Mouse (Mus musculus) embryonic facial prominence, embryonic 11.5 days (tissue): ENCODE measurements around the gene Wipf3. TPM values are rescaled to one million over a fixed set of nuclear protein-coding genes. Genes with fewer than 3 reads are reported as not detected.

Source experiments
- ATAC-seq: fragments of 200-750 bp; cut with Nextera tagmentation; replicated peaks from 2 replicates; pipeline ENCODE4 v1.8.0; 2017; ENCODE audit warnings: low read depth; ENCODE audit not compliant: insufficient number of reproducible peaks, low FRiP score, low TSS enrichment
- DNase-seq: peaks from one replicate; pipeline ENCODE4 v3.0.0-alpha.2; 2015; ENCODE audit warnings: low spot score
- H3K27ac ChIP-seq: fragments of 300-500 bp; sonication (generic); replicated peaks from 2 replicates; pipeline ENCODE4 v1.5.1; 2014; ENCODE audit warnings: mild to moderate bottlenecking, low read depth, low read length, control low read depth
- H3K27me3 ChIP-seq: fragments of 300-500 bp; sonication (generic); 2 replicates; pipeline ENCODE4 v1.6.1; 2014; ENCODE audit warnings: mild to moderate bottlenecking, low read length, moderate library complexity, mixed read lengths; ENCODE audit not compliant: control insufficient read depth, insufficient read depth
- H3K36me3 ChIP-seq: fragments of 300-500 bp; sonication (generic); replicated peaks from 2 replicates; pipeline ENCODE4 v1.6.1; 2014; ENCODE audit warnings: low read depth, mild to moderate bottlenecking, low read length, moderate library complexity, mixed read lengths; ENCODE audit not compliant: control insufficient read depth, insufficient read depth
- H3K4me1 ChIP-seq: fragments of 300-500 bp; sonication (generic); 2 replicates; pipeline ENCODE4 v1.6.1; 2014; ENCODE audit warnings: low read length, mixed read lengths; ENCODE audit not compliant: control insufficient read depth, insufficient read depth
- H3K4me2 ChIP-seq: fragments of 300-500 bp; sonication (generic); 2 replicates; pipeline ENCODE4 v1.6.1; 2014; ENCODE audit warnings: low read depth, mild to moderate bottlenecking, control low read depth, low read length, moderate library complexity
- H3K4me3 ChIP-seq: fragments of 300-500 bp; sonication (generic); 2 replicates; pipeline ENCODE4 v1.5.1; 2014; ENCODE audit warnings: low read depth, low read length, control low read depth
- H3K9ac ChIP-seq: fragments of 300-500 bp; sonication (generic); replicated peaks from 2 replicates; pipeline ENCODE4 v1.6.1; 2014; ENCODE audit warnings: mild to moderate bottlenecking, control low read depth, low read length
- H3K9me3 ChIP-seq: fragments of 300-500 bp; sonication (generic); replicated peaks from 2 replicates; pipeline ENCODE4 v1.6.1; 2016; ENCODE audit warnings: mild to moderate bottlenecking, low read length, inconsistent platforms, mixed read lengths; ENCODE audit not compliant: control insufficient read depth
- WGBS: fragments of 180-500 bp; shearing (Covaris S2); extraction: QIAGEN DNeasy Blood & Tissue Kit; methylation state at CpG from one replicate; pipeline ENCODE4 v1.1.7; 2014; 5-methylcytosine and 5-hydroxymethylcytosine counted together
- polyA plus RNA-seq: library from polyadenylated mRNA; unstranded; fragments of >200 nt; fragmentation: Nextera tagmentation; extraction: Ambion mirVana; gene quantifications from 2 replicates; pipeline ENCODE4 v1.2.1, GENCODE M21; 2014

The Wipf3 gene
- 0.86 and 0.90 TPM in 2 replicates for polyA plus RNA-seq

- H3K27ac ChIP-seq: no peak within 1 kb of the TSS
- H3K27me3 ChIP-seq: peaks cover 6% of the 10 kb centered on the region; the same call in 1 of the 2 replicates
- peak within 1 kb of the TSS; percentile 52 for H3K4me3 ChIP-seq
- H3K4me2 ChIP-seq: peak within 1 kb of the TSS; percentile 99
- peak; percentile 71 for DNase-seq
- peak; percentile 77 for ATAC-seq
- H3K4me1 ChIP-seq: no peaks in the 10 kb centered on the region
- under 1% methylated on average over 65 of the region's 71 CpGs for WGBS
- H3K36me3 ChIP-seq: no peaks in the 10 kb centered on the region
- peak within 1 kb of the TSS; percentile 55 for H3K9ac ChIP-seq
- H3K9me3 ChIP-seq: no peaks in the 10 kb centered on the region
Observed at GRCm38 (mm10) chr6:54429447-54430194, at the start of gene Wipf3. TSS of gene Wipf3 (plus strand) at chr6:54429603.

GRCm38 (mm10) chr6:54382636-54383035, 46.8 kb upstream of the Wipf3 start:
- Histone ChIP-seq H3K9ac (no peak overlapping the region), H3K27me3 (no peaks in the 10 kb centered on the region), H3K4me1 (no peaks in the 10 kb centered on the region; the same call in 1 of the 2 replicates), H3K4me3 (no peak overlapping the region), H3K4me2 (no peak overlapping the region), H3K36me3 (no peaks in the 10 kb centered on the region), H3K27ac (no peak overlapping the region), H3K9me3 (no peaks in the 10 kb centered on the region)
- ATAC-seq: no peak
- 19% methylated on average over 8 of the region's 8 CpGs for WGBS
- peak; percentile 90 for DNase-seq

- ATAC-seq (no peak), DNase-seq (no peak)
- H3K4me1 ChIP-seq: no peaks in the 10 kb centered on the region; the same call in 1 of the 2 replicates
- no peak overlapping the region for H3K27ac ChIP-seq
- no peaks in the 10 kb centered on the region for H3K36me3 ChIP-seq
- H3K4me2 ChIP-seq: no peak overlapping the region
- H3K9me3 ChIP-seq: no peaks in the 10 kb centered on the region
- 57% methylated on average over 12 of the region's 12 CpGs for WGBS
- H3K4me3 ChIP-seq: no peak overlapping the region
- no peak overlapping the region for H3K9ac ChIP-seq
- H3K27me3 ChIP-seq: no peaks in the 10 kb centered on the region
Observed at GRCm38 (mm10) chr6:54383893-54384524, 45.4 kb upstream of the Wipf3 start.

- Histone ChIP-seq H3K4me3 (no peak overlapping the region), H3K9ac (no peak overlapping the region), H3K4me2 (no peak overlapping the region), H3K27ac (no peak overlapping the region), H3K27me3 (no peaks in the 10 kb centered on the region), H3K4me1 (no peaks in the 10 kb centered on the region; the same call in 1 of the 2 replicates), H3K36me3 (no peaks in the 10 kb centered on the region), H3K9me3 (no peaks in the 10 kb centered on the region)
- no peak for ATAC-seq
- 91% methylated on average over 1 of the region's 1 CpGs for WGBS
- DNase-seq: no peak
Observed at GRCm38 (mm10) chr6:54384777-54385176, 44.6 kb upstream of the Wipf3 start.

GRCm38 (mm10) chr6:54386429-54386828, 43.0 kb upstream of the Wipf3 start:
- Histone ChIP-seq H3K9ac (no peak overlapping the region), H3K4me3 (no peak overlapping the region), H3K27ac (no peak overlapping the region), H3K27me3 (no peaks in the 10 kb centered on the region), H3K9me3 (no peaks in the 10 kb centered on the region), H3K36me3 (no peaks in the 10 kb centered on the region), H3K4me1 (no peaks in the 10 kb centered on the region; the same call in 1 of the 2 replicates), H3K4me2 (no peak overlapping the region)
- peak; percentile 52; the same call in 1 of the 2 replicates for ATAC-seq
- DNase-seq: peak; percentile 71
- 39% methylated on average over 4 of the region's 4 CpGs for WGBS

- Histone ChIP-seq H3K27me3 (no peaks in the 10 kb centered on the region), H3K4me1 (no peaks in the 10 kb centered on the region; the same call in 1 of the 2 replicates), H3K9me3 (no peaks in the 10 kb centered on the region), H3K9ac (no peak overlapping the region), H3K36me3 (no peaks in the 10 kb centered on the region), H3K4me2 (no peak overlapping the region), H3K27ac (peak overlapping the region; percentile 20; the same call in 1 of the 2 replicates), H3K4me3 (no peak overlapping the region)
- no peak for DNase-seq
- ATAC-seq: no peak
- 87% methylated on average over 3 of the region's 3 CpGs for WGBS
Observed at GRCm38 (mm10) chr6:54387044-54387443, 42.4 kb upstream of the Wipf3 start.

GRCm38 (mm10) chr6:54387751-54388150, 41.7 kb upstream of the Wipf3 start:
- H3K27ac ChIP-seq: no peak overlapping the region
- no peak overlapping the region for H3K4me3 ChIP-seq
- H3K4me2 ChIP-seq: no peak overlapping the region
- DNase-seq (no peak), ATAC-seq (no peak)
- H3K9ac ChIP-seq: no peak overlapping the region
- H3K9me3 ChIP-seq: no peaks in the 10 kb centered on the region
- 75% methylated on average over 5 of the region's 5 CpGs for WGBS
- no peaks in the 10 kb centered on the region for H3K36me3 ChIP-seq
- H3K4me1 ChIP-seq: no peaks in the 10 kb centered on the region; the same call in 1 of the 2 replicates
- no peaks in the 10 kb centered on the region for H3K27me3 ChIP-seq
